Mouse (Mus musculus): ENCODE measurements around the gene A930004D18Rik. TPM values are rescaled to one million over a fixed set of nuclear protein-coding genes. Genes with fewer than 3 reads are reported as not detected.

The A930004D18Rik gene
- total RNA-seq (2022) = 1 to 10 TPM; 3.5 to 7.3 (median 5.5) TPM

DNA sequence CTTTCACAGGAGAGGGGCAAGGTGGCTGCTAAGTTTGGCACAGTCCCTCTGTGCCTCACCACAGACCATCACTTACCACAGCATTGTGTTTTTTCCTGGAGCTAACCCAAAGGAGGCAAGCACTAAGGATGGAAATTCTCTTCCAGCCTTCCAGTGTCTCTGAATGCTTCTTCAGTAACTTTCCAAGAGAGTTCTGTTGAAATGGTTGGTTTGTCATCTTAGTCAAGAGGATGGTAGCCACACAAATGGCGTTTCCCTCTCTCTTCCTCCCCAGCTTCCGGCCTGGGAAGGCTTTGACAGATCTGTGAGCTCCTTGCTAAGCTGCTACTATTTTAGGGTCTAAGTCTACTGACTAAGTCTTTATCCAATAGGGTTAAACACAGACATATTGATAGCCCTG lies at the start of gene A930004D18Rik:
Gene A930004D18Rik (minus strand): TSS at position 247 of the 400 bp plus-strand sequence.
- DNase-seq (ENCODE audit: low spot score) = no peak

DNA sequence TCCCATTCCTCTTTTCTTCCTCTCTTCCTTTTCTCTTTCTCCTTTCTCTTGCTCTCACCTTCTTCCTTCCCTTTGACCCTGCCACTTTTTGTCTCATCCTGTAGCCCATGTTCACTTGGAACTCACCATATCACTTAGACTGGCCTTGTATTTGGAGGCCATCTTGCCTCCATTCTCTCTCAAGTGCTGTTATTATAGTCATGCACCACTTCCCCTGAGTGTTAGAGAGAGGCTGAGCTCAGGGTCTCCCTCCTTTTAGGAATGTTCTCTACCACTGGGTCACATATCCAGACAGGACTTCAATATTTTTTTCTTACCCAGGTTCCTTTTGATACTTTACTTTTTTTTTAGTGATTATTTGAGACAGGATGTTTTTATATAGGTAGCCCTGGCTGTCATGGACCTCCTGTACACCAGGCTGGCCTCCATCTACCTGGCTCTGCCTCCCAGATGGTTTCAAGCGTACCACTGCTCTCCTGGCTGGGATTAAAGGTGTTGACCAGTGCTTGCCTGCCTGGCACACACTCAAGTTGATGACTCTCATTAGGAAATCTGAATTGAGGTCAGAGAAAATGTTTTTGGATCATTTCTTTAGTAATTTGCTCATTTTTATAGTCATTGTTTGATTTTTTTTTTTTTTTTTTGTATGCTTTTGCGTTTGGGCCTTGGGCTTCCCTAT lies 42.8 kb upstream of the A930004D18Rik start:
- no peak for DNase-seq (ENCODE audit: low spot score)

DNA sequence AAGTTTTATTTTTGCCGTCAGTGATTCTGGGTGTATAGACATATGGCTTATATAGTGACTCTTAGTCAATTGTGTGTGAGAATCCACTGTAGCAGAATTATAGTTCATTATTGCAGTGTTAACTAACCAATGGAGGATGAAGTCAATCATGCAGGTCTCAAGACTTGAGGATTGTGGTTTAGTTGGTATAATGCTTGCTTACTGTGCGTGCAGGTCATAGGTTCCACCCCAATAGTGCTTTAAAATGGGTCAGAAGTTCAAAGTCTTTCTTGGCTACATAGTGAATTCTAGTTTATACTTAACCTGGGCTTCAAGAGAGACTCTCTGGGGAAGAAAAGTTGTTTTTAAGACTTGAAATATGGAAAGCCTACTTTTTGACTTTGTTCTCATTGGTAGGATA lies 34.4 kb upstream of the A930004D18Rik start:
- DNase-seq (ENCODE audit: low spot score) = no peak

DNA sequence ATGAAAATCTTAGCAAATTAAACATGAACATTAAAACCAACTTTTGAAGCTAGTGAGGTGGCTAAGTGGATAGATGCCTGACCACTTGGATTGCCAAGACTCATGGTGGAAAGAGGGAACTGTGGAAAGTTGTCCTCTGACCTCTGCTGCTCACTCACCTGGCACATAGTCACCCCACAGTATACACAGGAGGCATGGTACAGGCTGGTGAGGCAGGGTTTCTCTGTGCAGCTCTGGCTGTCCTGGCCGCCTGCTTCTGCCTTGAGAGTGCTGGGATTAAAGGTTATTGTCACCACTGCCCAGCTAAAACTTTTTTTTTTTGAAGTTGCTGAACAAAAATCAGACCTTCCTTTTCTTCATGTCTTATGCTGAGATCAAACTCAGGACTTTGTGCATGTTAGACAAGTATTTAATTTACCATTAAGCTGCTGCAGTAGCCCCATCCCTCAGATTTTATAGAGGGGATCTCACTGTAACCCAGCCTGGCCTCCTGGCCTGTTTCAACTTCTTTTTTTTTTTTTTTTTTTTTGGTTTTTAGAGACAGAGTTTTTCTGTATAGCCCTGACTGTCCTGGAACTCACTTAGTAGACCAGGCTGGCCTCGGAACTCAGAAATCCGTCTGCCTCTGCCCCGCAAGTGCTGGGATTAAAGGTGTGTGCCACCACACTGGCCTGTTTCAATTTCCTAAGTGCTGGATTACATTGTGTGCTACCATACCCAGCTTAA lies 30.7 kb upstream of the A930004D18Rik start:
- no peak for DNase-seq (ENCODE audit: low spot score)

DNA sequence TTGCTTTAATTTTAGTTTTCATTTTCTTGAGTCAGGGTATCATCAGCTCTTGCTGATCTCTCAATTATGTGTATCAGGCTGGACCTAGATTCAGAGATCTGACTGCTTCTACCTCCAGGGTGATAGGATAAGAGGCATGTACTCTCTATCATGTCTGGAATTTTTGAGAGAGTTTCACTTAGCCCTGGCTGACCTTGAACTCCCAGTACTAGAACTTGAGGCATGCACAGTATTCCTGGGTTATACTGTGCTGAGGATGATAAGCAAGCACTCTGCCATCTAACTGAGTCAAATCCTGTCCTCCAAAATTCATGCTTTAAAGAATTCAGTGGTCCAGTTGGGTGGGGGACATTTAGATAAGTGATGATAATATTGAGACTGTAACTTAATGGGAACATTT lies 28.9 kb upstream of the A930004D18Rik start:
- no peak for DNase-seq (ENCODE audit: low spot score)

DNA sequence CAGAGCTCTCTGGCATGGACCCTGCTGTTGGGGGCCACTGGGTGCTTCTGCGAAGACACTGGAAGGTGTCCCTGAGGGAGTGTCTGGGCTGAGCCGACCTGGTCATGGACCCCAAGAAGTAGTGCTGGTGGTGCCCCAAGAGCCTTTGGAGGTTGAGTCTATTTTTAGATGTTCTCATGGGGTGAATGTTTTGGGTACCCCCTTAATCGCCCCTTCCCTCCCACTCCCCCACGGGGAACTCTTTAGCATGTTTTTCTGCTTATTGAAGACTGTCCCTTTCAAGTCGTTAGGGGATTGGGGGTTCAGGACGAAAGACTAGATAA lies 28.1 kb upstream of the A930004D18Rik start:
- DNase-seq (ENCODE audit: low spot score) = no peak

DNA sequence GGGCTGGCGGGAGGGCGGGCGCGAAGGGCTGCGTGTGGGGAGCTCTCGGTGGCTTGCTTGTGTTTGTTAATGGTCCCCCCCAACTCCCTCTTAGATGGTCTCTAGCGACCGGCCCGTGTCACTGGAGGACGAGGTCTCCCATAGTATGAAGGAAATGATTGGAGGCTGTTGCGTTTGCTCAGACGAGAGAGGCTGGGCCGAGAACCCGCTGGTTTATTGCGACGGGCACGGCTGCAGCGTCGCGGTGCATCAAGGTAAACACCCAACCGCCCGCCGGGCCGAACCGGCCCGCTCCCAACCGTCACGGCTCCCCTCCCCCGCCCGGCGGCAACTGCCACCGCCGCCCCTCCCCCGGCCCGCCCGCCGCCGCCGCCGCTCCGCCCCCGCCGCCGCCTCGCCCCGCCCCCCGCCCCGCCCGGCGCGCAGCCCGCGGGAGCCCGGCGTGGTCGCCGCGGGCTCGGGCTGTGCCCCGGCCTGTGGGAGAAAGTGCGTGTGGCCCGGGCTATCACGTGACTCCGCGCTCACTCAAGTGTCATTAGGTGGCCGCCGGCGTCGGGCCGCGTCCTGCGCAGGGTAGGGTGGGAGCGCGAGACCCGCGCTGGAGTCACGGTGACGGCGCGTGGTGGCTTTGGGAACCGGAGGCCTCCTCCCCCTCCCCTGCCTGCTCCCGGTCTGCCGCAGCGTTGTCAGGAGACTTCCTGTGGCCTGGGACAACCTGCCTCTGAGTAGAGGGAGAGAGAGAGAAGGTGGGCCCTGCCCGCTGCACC lies 27.6 kb upstream of the A930004D18Rik start:
- DNase-seq (ENCODE audit: low spot score) = peak; percentile 61

DNA sequence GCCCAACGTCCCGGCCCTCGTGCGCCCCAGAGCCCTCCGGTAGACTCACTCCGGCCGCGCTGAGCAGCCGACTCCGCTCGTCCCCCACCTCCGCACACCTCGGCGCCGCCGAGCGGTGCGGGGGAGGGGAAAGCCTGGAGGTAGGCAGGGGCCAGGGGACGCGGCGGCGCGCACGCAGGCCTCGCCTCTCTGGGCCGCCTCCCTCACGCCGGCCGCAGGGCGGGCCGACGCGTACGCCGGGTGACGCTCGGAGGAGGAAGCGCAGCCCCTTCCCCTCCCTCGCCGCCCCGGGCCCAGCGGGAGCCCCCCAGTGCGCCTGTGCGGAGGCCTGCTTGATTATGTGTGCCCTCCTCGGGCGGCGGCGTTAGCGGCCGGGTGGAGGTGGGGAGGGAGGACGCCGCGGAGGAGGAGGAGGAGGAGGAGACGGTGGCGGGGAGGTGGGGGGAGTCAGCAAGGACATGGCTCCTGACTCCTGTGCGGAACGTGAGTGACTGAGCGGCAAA lies 26.9 kb upstream of the A930004D18Rik start:
- peak; percentile 83 for DNase-seq (ENCODE audit: low spot score)

DNA sequence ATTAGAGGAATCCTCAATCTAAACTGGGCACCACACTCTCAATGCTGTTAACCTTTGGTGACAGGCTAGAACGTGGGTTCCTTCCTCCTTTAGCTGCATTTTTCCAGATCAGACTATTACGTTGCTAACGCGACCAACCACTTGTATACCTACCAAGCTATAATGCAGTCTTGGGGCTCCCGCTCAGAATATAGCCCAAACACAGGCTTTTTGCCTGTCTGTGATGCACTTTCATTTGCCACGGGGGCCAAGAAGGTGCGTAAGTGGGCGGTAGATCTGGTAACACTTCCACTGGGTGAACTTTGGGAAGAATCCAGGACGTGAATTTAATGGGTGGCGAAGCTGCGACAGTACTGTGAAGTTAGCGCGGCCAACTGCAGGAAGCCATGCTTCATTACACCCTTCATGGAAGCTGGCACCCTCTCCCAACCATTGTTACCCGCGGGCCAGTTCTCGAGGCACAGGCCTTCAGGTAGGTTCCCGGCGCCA lies 26.3 kb upstream of the A930004D18Rik start:
- DNase-seq (ENCODE audit: low spot score) = peak; percentile 61

DNA sequence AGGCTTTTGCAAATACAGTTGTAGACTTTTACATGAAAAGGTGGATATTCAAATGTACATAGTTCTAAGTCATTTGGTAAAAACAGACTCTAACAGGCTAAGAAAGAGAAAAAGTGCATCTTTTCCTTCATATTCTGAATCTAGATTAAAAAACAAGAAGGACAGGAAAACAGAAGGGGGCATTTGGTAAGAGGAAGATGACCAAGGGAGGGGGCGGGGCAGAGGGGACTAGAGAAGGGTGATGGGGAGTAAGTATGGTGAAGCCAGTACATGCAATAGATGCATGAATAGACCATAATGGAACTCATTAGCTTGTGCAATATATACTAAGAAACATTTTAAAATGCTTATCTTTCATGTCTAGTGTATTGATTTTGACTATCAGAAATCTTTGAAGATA lies 22.9 kb upstream of the A930004D18Rik start:
- DNase-seq (ENCODE audit: low spot score) = no peak

DNA sequence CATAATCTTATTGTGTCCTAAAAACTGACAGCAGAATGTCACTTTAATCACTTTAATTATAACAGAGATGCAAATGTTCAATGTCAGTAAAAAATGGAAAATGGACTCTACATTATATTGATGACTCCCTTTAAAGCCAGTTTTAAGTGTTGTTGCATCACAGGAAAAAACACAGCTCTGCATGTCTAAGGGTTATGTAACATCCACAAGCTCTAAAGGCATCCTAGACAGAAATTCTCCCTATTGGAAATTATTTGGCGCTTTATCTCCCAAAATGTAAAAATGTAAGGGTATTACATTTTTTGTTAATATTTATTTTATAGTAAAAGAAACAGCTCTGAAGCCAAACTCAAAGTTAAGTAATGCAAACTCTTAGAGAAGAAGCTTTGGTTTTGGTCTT lies 22.4 kb upstream of the A930004D18Rik start:
- DNase-seq (ENCODE audit: low spot score) = no peak

DNA sequence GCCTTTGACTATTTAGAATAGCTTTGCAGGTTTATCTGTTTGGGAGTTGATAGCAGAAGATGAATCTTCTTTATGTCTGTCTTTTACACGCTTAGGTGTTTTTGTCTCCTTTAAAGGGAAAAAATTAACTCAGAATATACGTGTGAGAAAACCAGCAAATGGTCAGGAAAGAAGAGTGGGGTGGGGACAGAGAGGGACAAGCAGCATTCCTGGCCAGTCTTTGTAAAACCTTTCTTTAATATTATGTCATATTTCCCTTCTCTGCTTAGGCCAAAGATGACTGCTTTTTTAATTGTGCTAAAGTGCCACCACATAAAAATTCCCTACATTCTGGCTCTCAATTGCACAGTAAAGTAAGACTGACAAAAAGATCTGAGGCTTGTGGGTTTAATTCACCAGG lies 21.5 kb upstream of the A930004D18Rik start:
- no peak for DNase-seq (ENCODE audit: low spot score)

DNA sequence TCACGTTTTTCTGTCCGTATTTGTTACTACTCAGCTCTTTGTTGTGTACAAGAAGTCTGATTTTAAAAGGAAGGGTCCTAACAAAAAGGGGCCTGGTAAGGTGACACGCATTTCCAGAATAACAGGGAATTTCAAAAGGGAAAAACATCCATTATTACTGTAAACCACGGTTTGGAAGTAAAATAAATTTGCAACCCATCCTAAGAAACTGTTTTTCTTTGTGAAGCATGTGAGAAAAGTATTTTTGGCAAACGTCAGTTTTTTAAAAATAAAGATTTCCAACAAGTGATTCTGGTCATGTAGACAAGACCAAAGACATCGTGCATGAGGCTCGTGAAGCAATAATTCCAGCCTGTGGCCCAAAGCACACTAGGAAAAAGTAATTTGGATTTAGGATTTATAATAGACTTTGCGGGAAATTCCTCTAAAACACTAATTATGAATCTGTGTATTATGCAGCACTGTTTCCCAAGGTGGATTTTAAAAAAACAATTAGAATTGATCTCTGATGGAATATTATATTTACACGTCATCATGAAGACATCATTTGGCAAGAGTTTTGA lies 20.7 kb upstream of the A930004D18Rik start:
- DNase-seq (ENCODE audit: low spot score) = no peak

DNA sequence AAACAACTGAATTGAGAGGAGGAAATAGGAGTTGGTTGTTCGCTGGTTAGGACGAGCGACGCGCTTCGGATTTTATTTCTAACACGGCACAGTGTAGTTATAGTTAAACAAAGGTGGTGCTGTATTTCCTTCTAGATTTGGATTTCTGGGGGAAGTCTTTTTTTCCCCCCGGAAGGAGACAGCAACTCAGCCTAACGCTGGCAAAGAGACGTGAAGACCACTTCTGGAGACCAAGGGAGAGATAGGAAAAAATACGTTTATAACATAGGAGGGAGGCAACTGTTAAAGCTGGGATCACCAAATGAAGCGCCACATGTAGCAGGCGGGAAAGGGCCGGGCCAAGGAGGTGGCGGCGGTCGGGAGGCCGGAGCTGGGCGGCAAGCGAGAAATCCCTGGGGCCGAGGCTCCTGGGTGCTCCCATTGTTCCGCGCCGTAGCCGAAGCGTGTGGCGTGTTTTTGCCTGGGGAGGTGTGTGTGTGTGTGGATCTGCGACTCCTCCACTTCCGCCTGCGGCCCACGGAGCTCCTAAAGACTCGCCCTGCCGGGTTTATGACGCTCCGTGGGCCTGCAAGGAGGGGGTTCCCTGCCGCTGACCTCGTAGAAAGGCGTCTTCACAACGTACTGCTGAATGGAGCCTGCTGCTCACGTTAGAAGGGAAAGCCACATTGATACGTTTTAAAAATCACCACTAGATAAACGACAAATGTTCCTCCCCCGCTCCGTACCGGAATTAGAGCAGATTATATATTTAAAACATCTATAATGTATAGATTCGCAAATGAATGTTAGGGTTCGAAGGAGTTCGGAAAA lies 20.0 kb upstream of the A930004D18Rik start:
- peak; percentile 51 for DNase-seq (ENCODE audit: low spot score)

DNA sequence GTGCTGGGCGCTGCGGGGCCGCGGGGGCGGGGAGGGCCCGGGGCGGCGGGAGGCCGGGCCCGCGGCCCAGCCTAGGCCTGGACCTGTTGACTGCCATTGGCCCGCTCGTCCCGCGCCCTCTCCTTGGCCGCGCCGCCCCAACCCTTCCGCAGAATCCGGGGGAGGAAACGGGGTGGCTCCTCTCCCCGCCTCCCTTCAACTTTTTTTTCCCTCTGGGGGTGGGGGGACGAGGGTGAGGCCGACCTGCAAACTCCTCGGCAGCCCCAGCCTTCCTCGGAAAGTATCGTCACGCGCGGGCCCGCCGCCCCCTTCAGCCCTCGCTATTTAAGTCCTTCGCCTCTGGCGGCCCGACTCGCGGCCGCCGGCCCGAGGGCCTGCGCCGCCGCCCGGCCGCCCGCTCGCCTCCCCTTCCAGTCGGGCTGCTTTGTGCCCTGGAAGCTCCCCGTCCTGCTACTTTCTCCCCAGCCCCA lies 19.3 kb upstream of the A930004D18Rik start:
- peak; percentile 98 for DNase-seq (ENCODE audit: low spot score)

DNA sequence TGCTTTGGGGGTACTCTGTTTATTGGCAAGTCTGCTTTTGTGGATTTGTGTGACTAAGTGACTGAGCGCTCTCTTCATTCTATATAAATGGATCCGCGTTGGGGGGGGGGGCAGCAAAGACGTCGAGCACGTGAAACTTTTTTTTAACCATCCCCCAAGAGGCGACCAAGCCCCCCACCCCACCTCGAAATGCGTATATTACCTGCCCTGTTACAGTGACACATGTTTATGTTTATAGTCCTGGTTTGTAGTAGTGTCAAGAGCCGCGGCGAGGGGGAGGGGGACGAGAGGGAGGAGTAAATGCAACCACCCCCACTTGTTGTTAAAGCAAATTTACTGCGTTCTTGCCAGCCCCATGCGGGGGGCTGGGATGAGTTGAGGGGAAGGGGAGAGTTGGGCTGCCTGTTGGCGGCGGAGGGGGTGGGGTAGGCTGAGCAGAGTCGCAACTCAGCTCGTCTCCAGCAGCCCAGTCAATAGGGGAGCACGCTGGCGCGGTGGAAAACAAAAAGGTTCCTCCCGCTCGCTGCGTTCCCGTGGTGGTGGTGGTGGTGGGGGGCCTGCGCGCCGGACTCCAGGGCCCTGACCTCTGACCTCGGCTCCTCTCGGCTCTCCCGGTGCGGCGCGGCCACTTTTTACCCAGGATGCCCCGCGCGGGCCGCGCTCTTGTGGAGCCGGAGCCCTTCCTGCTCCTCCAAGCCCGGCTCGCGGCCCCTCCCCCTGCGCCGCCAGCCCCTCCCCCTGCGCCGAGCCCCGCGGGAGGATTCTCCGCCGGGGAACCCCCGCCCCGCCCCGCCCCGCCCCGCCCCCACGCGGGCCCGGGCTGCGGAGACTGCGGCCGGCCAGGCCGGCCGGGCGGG lies 18.6 kb upstream of the A930004D18Rik start:
- peak; percentile 92 for DNase-seq (ENCODE audit: low spot score)

DNA sequence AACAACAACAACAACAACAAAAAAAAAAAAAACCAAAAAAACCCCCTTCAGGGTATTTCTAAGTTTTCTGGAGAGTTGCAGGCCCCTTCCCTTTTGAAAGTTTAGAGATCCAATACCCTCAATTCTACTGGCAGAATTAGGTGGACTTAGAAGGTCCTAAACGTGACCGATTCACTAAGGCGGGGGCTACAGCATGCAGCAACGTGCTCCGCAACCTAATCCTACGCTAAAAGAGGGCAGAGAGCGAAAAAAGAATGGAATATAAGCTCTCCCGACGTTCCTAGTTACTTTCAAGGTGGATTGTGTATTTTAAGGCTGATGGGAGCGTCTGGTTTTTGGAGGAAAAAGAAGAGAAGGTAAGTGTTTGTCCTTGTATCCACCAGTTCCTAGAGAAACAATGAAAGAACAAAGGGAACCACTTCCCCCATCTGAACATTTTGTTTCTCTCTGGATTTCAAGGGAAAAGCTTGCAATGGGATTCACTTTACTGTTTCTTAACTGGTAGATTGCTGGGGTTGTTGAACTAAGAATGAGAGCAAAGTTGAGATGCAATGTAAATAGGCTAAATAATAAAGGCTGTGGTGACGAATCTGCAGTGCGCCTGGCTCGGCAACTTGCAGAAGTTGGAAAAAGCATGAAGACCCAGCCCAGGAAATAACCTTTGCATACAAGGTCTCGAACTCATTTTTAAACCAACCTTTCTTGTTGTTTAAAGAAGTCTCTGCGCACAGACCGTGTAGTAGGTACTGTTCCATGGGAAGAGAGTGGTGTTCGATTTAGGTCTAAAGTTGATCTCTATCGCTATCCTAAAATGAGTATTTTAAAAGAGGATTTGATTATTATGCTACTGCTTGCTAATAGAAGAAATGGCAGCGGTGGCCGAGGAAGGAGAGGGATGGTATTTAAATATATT lies 17.7 kb upstream of the A930004D18Rik start, which contains the start of gene Mllt10:
Gene Mllt10 (plus strand): TSS at position 222 of the 913 bp plus-strand sequence.
- peak; percentile 31 for DNase-seq (ENCODE audit: low spot score)

DNA sequence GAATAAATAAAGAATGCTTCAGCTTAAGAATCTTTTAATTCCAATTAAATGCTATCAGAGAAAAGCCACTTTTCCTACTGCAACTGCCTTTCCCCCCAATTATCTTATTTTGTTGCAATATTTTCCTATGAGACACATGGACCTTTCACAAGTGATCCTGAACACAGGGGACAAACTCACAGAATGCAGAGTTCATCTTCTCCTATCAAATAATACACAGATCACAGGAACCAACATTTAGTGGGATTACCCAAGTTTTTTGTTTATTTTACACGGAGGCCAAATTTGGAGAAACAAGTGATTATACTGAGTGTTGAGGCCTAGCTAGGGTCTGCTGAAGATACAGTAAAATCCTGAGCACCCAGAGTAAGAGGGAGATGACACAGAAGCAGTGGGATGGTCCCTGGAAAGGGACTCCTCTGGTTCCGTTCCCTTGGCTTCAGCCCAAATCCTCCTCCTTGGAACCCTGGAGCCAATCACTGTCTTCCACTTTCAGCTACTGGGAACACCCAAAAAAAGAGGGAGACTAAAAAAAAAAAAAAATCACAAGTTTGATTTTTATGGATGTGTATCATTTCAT lies 16.5 kb upstream of the A930004D18Rik start:
- peak; percentile 68 for DNase-seq (ENCODE audit: low spot score)

Data from heart, adult 8-10 months (tissue).